Mouse (Mus musculus) layer of hippocampus, adult 2 months (tissue): ENCODE data around the gene Osbpl10. TPM values are rescaled to one million over a fixed set of nuclear protein-coding genes. Genes with fewer than 3 reads are reported as not detected.

Source experiments
- DNase-seq, 2 experiments: peaks; one replicate each; pipeline ENCODE4 v3.0.0; 2022; ENCODE audit warnings: low spot score in 2 of 2
- H3K27ac ChIP-seq: fragments of 200-600 bp; 2 replicates; pipeline ENCODE4 v1.8.1; 2022
- H3K4me3 ChIP-seq: fragments of 200-600 bp; 2 replicates; pipeline ENCODE4 v1.8.1; 2022; ENCODE audit warnings: mild to moderate bottlenecking
- CTCF ChIP-seq: fragments of 200-600 bp; conservative IDR thresholded peaks from 2 replicates; pipeline ENCODE4 v1.8.1; 2022; ENCODE audit warnings: antibody characterized with exemption, mild to moderate bottlenecking, moderate library complexity
- total RNA-seq, 2 experiments: library from RNA; stranded (reverse); gene quantifications; 2 replicates each; pipeline ENCODE4 v1.2.3; 2021

Osbpl10 gene
- total RNA-seq, 2 experiments from 2014 or later: 19.0 to 19.5 TPM

DNA sequence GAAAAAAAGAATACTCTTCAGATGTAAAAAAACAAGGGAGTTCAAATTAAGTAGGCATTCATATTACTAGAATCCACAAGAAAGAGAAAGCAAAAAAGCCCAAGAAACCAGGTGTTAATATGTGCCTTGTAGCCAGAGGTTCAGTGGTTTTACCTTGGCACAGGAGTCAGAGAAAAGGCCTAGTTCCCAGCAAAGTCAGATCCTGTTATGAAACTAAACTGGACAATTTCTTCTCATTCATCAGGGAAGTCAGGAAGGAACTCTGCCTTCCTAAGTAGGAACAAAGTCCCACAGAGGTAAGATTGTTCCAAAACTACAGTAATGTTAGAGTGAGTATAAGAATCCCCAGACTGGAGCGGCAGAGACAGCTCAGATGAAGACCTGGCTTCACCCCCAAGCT lies 300.3 kb downstream of the Osbpl10 start:
- no peak for DNase-seq
- no peak for TF ChIP-seq CTCF
- Histone ChIP-seq H3K4me3 (no peak overlapping the region), H3K27ac (no peak overlapping the region)

Other genes starting within 250 kb of the Osbpl10 start
- 10 to 100 TPM; 19.2 to 25.6 TPM for gene Cmtm6, start 247.5 kb upstream of the Osbpl10 start, total RNA-seq
- gene Cmtm7, start 196.7 kb upstream of the Osbpl10 start, total RNA-seq: 1 to 10 TPM; 4.3 to 4.8 TPM
- gene Cmtm8, start 134.4 kb upstream of the Osbpl10 start, total RNA-seq: 1 to 10 TPM; 2.3 to 3.1 TPM
- gene Gpd1l, start 44.6 kb upstream of the Osbpl10 start, total RNA-seq: 10 to 100 TPM; 75.2 to 78.3 TPM
- 10 to 100 TPM; 25.5 to 28.0 TPM for gene Rps27rt, start 4.2 kb downstream of the Osbpl10 start, total RNA-seq